Mouse (Mus musculus) embryonic facial prominence, embryonic 12.5 days (tissue): ENCODE results near the gene H2-DMb1. TPM values are rescaled to one million over a fixed set of nuclear protein-coding genes. Genes with fewer than 3 reads are reported as not detected.
"Not testable (repeated sequence)": the region's sequence is repeated elsewhere in the genome, so short reads cannot be mapped to it uniquely, and the experiment has no call there.

Experiments
- ATAC-seq: fragments of 200-750 bp; cut with Nextera tagmentation; 2 replicates; pipeline ENCODE4 v1.8.0; 2017; ENCODE audit not compliant: insufficient number of reproducible peaks, insufficient read depth, low FRiP score, low TSS enrichment
- H3K27ac ChIP-seq: fragments of 300-500 bp; sonication (generic); 2 replicates; pipeline ENCODE4 v1.5.1; 2016; ENCODE audit warnings: mild to moderate bottlenecking
- H3K27me3 ChIP-seq: fragments of 300-500 bp; sonication (generic); 2 replicates; pipeline ENCODE4 v1.6.1; 2016; ENCODE audit warnings: mild to moderate bottlenecking, moderate library complexity
- H3K36me3 ChIP-seq: fragments of 300-500 bp; sonication (generic); 2 replicates; pipeline ENCODE4 v1.6.1; 2016; ENCODE audit warnings: mild to moderate bottlenecking
- H3K4me1 ChIP-seq: fragments of 300-500 bp; sonication (generic); 2 replicates; pipeline ENCODE4 v1.6.1; 2016
- H3K4me2 ChIP-seq: fragments of 300-500 bp; sonication (generic); replicated peaks from 2 replicates; pipeline ENCODE4 v1.6.1; 2016; ENCODE audit warnings: mild to moderate bottlenecking, moderate library complexity
- H3K4me3 ChIP-seq: fragments of 300-500 bp; sonication (generic); 2 replicates; pipeline ENCODE4 v1.5.1; 2016; ENCODE audit warnings: mild to moderate bottlenecking
- H3K9ac ChIP-seq: fragments of 300-500 bp; sonication (generic); 2 replicates; pipeline ENCODE4 v1.6.1; 2016; ENCODE audit warnings: mild to moderate bottlenecking, moderate library complexity
- H3K9me3 ChIP-seq: fragments of 300-500 bp; sonication (generic); 2 replicates; pipeline ENCODE4 v1.6.1; 2016; ENCODE audit warnings: mild to moderate bottlenecking, moderate library complexity
- WGBS: fragments of 180-500 bp; shearing (Covaris S2); methylation state at CpG from one replicate; pipeline ENCODE4 v1.1.7; 2016; 5-methylcytosine and 5-hydroxymethylcytosine counted together
- polyA plus RNA-seq: library from polyadenylated mRNA; unstranded; fragments of >200 nt; fragmentation: Nextera tagmentation; extraction: Ambion mirVana; gene quantifications from 2 replicates; pipeline ENCODE4 v1.2.1, GENCODE M21; 2016

H2-DMb1 gene
- polyA plus RNA-seq, 1 experiment from 2014 or later = 2.0 TPM

- peaks cover 11% of the 10 kb centered on the region; the same call in 1 of the 2 replicates for H3K4me1 ChIP-seq
- no peaks in the 10 kb centered on the region for H3K36me3 ChIP-seq
- no peak overlapping the region for H3K4me3 ChIP-seq
- no peaks in the 10 kb centered on the region for H3K9me3 ChIP-seq
- peaks cover 47% of the 10 kb centered on the region for H3K27me3 ChIP-seq
- 76% methylated on average over 7 of the region's 7 CpGs for WGBS
- H3K27ac ChIP-seq = no peak overlapping the region
- no peak overlapping the region for H3K9ac ChIP-seq
- no peak overlapping the region for H3K4me2 ChIP-seq
- no peak for ATAC-seq
These were observed 15.3 kb upstream of the H2-DMb1 start for GRCm38 (mm10) chr17:34137601-34138000.

- peak overlapping the region; percentile 66; the same call in 1 of the 2 replicates for H3K4me2 ChIP-seq
- no peaks in the 10 kb centered on the region for H3K9me3 ChIP-seq
- no peak overlapping the region for H3K4me3 ChIP-seq
- H3K27ac ChIP-seq = no peak overlapping the region
- H3K36me3 ChIP-seq = no peaks in the 10 kb centered on the region
- WGBS = 67% methylated on average over 7 of the region's 7 CpGs
- H3K9ac ChIP-seq = no peak overlapping the region
- no peak for ATAC-seq
- H3K27me3 ChIP-seq = peaks cover 47% of the 10 kb centered on the region
- H3K4me1 ChIP-seq = peaks cover 20% of the 10 kb centered on the region
These were observed 14.2 kb upstream of the H2-DMb1 start for GRCm38 (mm10) chr17:34138655-34139054.

GRCm38 (mm10) chr17:34139416-34139815 is 13.5 kb upstream of the H2-DMb1 start:
- Histone ChIP-seq H3K27me3 (peaks cover 47% of the 10 kb centered on the region), H3K4me1 (peaks cover 20% of the 10 kb centered on the region), H3K9me3 (no peaks in the 10 kb centered on the region), H3K4me2 (peak overlapping the region; percentile 66), H3K36me3 (no peaks in the 10 kb centered on the region), H3K9ac (0 out of 2 replicates have a peak overlapping the region, but pooled peaks have one; percentile 27), H3K27ac (no peak overlapping the region), H3K4me3 (peak overlapping the region; percentile 36)
- ATAC-seq = no peak
- 1% methylated on average over 16 of the region's 16 CpGs for WGBS

GRCm38 (mm10) chr17:34140240-34140639 is 12.6 kb upstream of the H2-DMb1 start:
- Histone ChIP-seq H3K9me3 (no peaks in the 10 kb centered on the region), H3K4me3 (no peak overlapping the region), H3K4me2 (peak overlapping the region; percentile 66; the same call in 1 of the 2 replicates), H3K36me3 (no peaks in the 10 kb centered on the region), H3K9ac (no peak overlapping the region), H3K4me1 (peaks cover 20% of the 10 kb centered on the region), H3K27me3 (peaks cover 47% of the 10 kb centered on the region), H3K27ac (no peak overlapping the region)
- no peak for ATAC-seq
- WGBS = 11% methylated on average over 5 of the region's 5 CpGs

- no peak for ATAC-seq
- Histone ChIP-seq H3K9ac (no peak overlapping the region), H3K4me1 (peaks cover 20% of the 10 kb centered on the region), H3K4me2 (no peak overlapping the region), H3K9me3 (no peaks in the 10 kb centered on the region), H3K27me3 (peaks cover 42% of the 10 kb centered on the region), H3K27ac (no peak overlapping the region), H3K36me3 (no peaks in the 10 kb centered on the region), H3K4me3 (no peak overlapping the region)
- 61% methylated on average over 4 of the region's 4 CpGs for WGBS
These were observed 11.4 kb upstream of the H2-DMb1 start for GRCm38 (mm10) chr17:34141448-34141847.

GRCm38 (mm10) chr17:34142456-34143010 is 10.3 kb upstream of the H2-DMb1 start:
- H3K27ac ChIP-seq = no peak overlapping the region
- H3K4me3 ChIP-seq = no peak overlapping the region
- ATAC-seq = no peak

GRCm38 (mm10) chr17:34143033-34143432 is 9.8 kb upstream of the H2-DMb1 start, which contains the start of gene H2-DMb2:
Gene H2-DMb2, plus strand, starts transcription at chr17:34143307.
- peaks cover 20% of the 10 kb centered on the region for H3K4me1 ChIP-seq
- 25% methylated on average over 7 of the region's 7 CpGs for WGBS
- no peak within 1 kb of the TSS for H3K9ac ChIP-seq
- no peak for ATAC-seq
- H3K36me3 ChIP-seq = no peaks in the 10 kb centered on the region
- peaks cover 29% of the 10 kb centered on the region for H3K27me3 ChIP-seq
- no peak within 1 kb of the TSS for H3K27ac ChIP-seq
- H3K9me3 ChIP-seq = no peaks in the 10 kb centered on the region
- H3K4me2 ChIP-seq = no peak within 1 kb of the TSS
- no peak within 1 kb of the TSS for H3K4me3 ChIP-seq

More at GRCm38 (mm10) chr17:34142456-34143010, 10.3 kb upstream of the H2-DMb1 start:
- Histone ChIP-seq H3K4me2 (no peak overlapping the region), H3K36me3 (no peaks in the 10 kb centered on the region), H3K4me1 (peaks cover 20% of the 10 kb centered on the region), H3K27me3 (peaks cover 34% of the 10 kb centered on the region), H3K9me3 (no peaks in the 10 kb centered on the region), H3K9ac (no peak overlapping the region)
- WGBS = 49% methylated on average over 7 of the region's 7 CpGs

GRCm38 (mm10) chr17:34143461-34143860 is 9.4 kb upstream of the H2-DMb1 start:
- no peak for ATAC-seq
- no peak overlapping the region for H3K4me2 ChIP-seq
- H3K27ac ChIP-seq = no peak overlapping the region
- no peak overlapping the region for H3K4me3 ChIP-seq
- no peaks in the 10 kb centered on the region for H3K9me3 ChIP-seq
- H3K4me1 ChIP-seq = peaks cover 20% of the 10 kb centered on the region
- H3K9ac ChIP-seq = no peak overlapping the region
- no peaks in the 10 kb centered on the region for H3K36me3 ChIP-seq
- H3K27me3 ChIP-seq = peaks cover 25% of the 10 kb centered on the region
- 57% methylated on average over 4 of the region's 5 CpGs for WGBS

GRCm38 (mm10) chr17:34144221-34144620 is 8.7 kb upstream of the H2-DMb1 start:
- 92% methylated on average over 4 of the region's 4 CpGs for WGBS
- H3K4me1 ChIP-seq = peaks cover 20% of the 10 kb centered on the region
- H3K36me3 ChIP-seq = not testable (repeated sequence)

GRCm38 (mm10) chr17:34144960-34145371 is 7.9 kb upstream of the H2-DMb1 start:
- H3K27ac ChIP-seq = no peak overlapping the region
- H3K9me3 ChIP-seq = no peaks in the 10 kb centered on the region
- no peak overlapping the region for H3K9ac ChIP-seq
- H3K27me3 ChIP-seq = peaks cover 14% of the 10 kb centered on the region
- no peaks in the 10 kb centered on the region for H3K36me3 ChIP-seq
- no peak overlapping the region for H3K4me2 ChIP-seq
- peaks cover 15% of the 10 kb centered on the region for H3K4me1 ChIP-seq
- no peak overlapping the region for H3K4me3 ChIP-seq
- no peak for ATAC-seq
- WGBS = 72% methylated on average over 3 of the region's 3 CpGs

More at GRCm38 (mm10) chr17:34144221-34144620, 8.7 kb upstream of the H2-DMb1 start:
- not testable (repeated sequence) for H3K4me3 ChIP-seq, ATAC-seq, H3K27ac ChIP-seq, H3K9ac ChIP-seq, H3K4me2 ChIP-seq, H3K9me3 ChIP-seq
- peaks cover 17% of the 10 kb centered on the region for H3K27me3 ChIP-seq

GRCm38 (mm10) chr17:34155534-34155933 is 2.7 kb downstream of the H2-DMb1 start:
- Histone ChIP-seq H3K27me3 (no peaks in the 10 kb centered on the region; the same call in 1 of the 2 replicates), H3K27ac (no peak overlapping the region), H3K9me3 (no peaks in the 10 kb centered on the region), H3K9ac (no peak overlapping the region), H3K4me1 (no peaks in the 10 kb centered on the region), H3K4me3 (no peak overlapping the region), H3K36me3 (no peaks in the 10 kb centered on the region), H3K4me2 (no peak overlapping the region)
- WGBS = 53% methylated on average over 5 of the region's 5 CpGs
- ATAC-seq = no peak

GRCm38 (mm10) chr17:34164202-34164895 is 11.5 kb downstream of the H2-DMb1 start:
- Histone ChIP-seq H3K4me3 (no peak overlapping the region), H3K36me3 (no peaks in the 10 kb centered on the region), H3K9ac (no peak overlapping the region), H3K27ac (no peak overlapping the region), H3K4me2 (no peak overlapping the region), H3K4me1 (no peaks in the 10 kb centered on the region), H3K27me3 (no peaks in the 10 kb centered on the region), H3K9me3 (no peaks in the 10 kb centered on the region)
- ATAC-seq = no peak
- 35% methylated on average over 9 of the region's 9 CpGs for WGBS
